Mouse (Mus musculus) hindbrain, embryonic 12.5 days (tissue): Measurements from ENCODE around the gene Catsperg1. TPM values are rescaled to one million over a fixed set of nuclear protein-coding genes. Genes with fewer than 3 reads are reported as not detected.

Experiments
- ATAC-seq: fragments of 200-750 bp; cut with Nextera tagmentation; 2 replicates; pipeline ENCODE4 v1.8.0; 2017; ENCODE audit warnings: moderate TSS enrichment; ENCODE audit not compliant: low FRiP score
- H3K27ac ChIP-seq: fragments of 300-500 bp; sonication (generic); 2 replicates; pipeline ENCODE4 v1.5.1; 2016; ENCODE audit warnings: mild to moderate bottlenecking
- H3K27me3 ChIP-seq: fragments of 300-500 bp; sonication (generic); 2 replicates; pipeline ENCODE4 v1.6.1; 2016; ENCODE audit warnings: mild to moderate bottlenecking
- H3K36me3 ChIP-seq: fragments of 300-500 bp; sonication (generic); 2 replicates; pipeline ENCODE4 v1.6.1; 2016; ENCODE audit warnings: mild to moderate bottlenecking
- H3K4me1 ChIP-seq: fragments of 300-500 bp; sonication (generic); 2 replicates; pipeline ENCODE4 v1.6.1; 2016
- H3K4me2 ChIP-seq: fragments of 300-500 bp; sonication (generic); replicated peaks from 2 replicates; pipeline ENCODE4 v1.6.1; 2016; ENCODE audit warnings: mild to moderate bottlenecking
- H3K4me3 ChIP-seq: fragments of 300-500 bp; sonication (generic); 2 replicates; pipeline ENCODE4 v1.5.1; 2016; ENCODE audit warnings: mild to moderate bottlenecking
- H3K9ac ChIP-seq: fragments of 300-500 bp; sonication (generic); 2 replicates; pipeline ENCODE4 v1.6.1; 2016; ENCODE audit warnings: mild to moderate bottlenecking, moderate library complexity
- H3K9me3 ChIP-seq: fragments of 300-500 bp; sonication (generic); replicated peaks from 2 replicates; pipeline ENCODE4 v1.6.1; 2016; ENCODE audit warnings: mild to moderate bottlenecking
- WGBS: fragments of 180-500 bp; shearing (Covaris S2); methylation state at CpG from one replicate; pipeline ENCODE4 v1.1.7; 2016; 5-methylcytosine and 5-hydroxymethylcytosine counted together
- polyA plus RNA-seq: library from polyadenylated mRNA; unstranded; fragments of >200 nt; fragmentation: Nextera tagmentation; extraction: Ambion mirVana; gene quantifications from 2 replicates; pipeline ENCODE4 v1.2.1, GENCODE M21; 2016

Catsperg1 gene
- polyA plus RNA-seq, 1 experiment from 2014 or later, result 0.72 TPM

GRCm38 (mm10) chr7:29180077-29180853 is 33.6 kb downstream of the Catsperg1 start, which contains the start of gene Psmd8:
Gene Psmd8, minus strand, starts transcription at chr7:29180701.
- peak within 1 kb of the TSS; percentile 76 for H3K27ac ChIP-seq
- H3K4me3 ChIP-seq, result peak within 1 kb of the TSS; percentile 63
- peak; percentile 94 for ATAC-seq
- peaks cover 21% of the 10 kb centered on the region for H3K4me1 ChIP-seq
- peak within 1 kb of the TSS; percentile 72 for H3K9ac ChIP-seq
- H3K36me3 ChIP-seq, result peaks cover 19% of the 10 kb centered on the region
- no peaks in the 10 kb centered on the region for H3K9me3 ChIP-seq
- H3K27me3 ChIP-seq, result peaks cover 7% of the 10 kb centered on the region; the same call in 1 of the 2 replicates
- peak within 1 kb of the TSS; percentile 82 for H3K4me2 ChIP-seq
- under 1% methylated on average over 62 of the region's 62 CpGs for WGBS

GRCm38 (mm10) chr7:29179323-29179722 is 34.5 kb downstream of the Catsperg1 start:
- no peak overlapping the region for H3K27ac ChIP-seq
- WGBS, result 61% methylated on average over 7 of the region's 7 CpGs
- H3K27me3 ChIP-seq, result peaks cover 14% of the 10 kb centered on the region
- peak overlapping the region; percentile 63 for H3K4me3 ChIP-seq
- H3K4me2 ChIP-seq, result peak overlapping the region; percentile 82
- H3K9ac ChIP-seq, result peak overlapping the region; percentile 72; the same call in 1 of the 2 replicates
- peaks cover 29% of the 10 kb centered on the region for H3K36me3 ChIP-seq
- ATAC-seq, result no peak
- no peaks in the 10 kb centered on the region for H3K9me3 ChIP-seq
- H3K4me1 ChIP-seq, result peaks cover 21% of the 10 kb centered on the region

- no peak for ATAC-seq
- Histone ChIP-seq H3K4me3 (no peak overlapping the region), H3K9ac (no peak overlapping the region), H3K27ac (no peak overlapping the region), H3K36me3 (peaks cover 40% of the 10 kb centered on the region), H3K27me3 (peaks cover 27% of the 10 kb centered on the region), H3K9me3 (no peaks in the 10 kb centered on the region), H3K4me1 (peaks cover 22% of the 10 kb centered on the region), H3K4me2 (0 out of 2 replicates have a peak overlapping the region, but pooled peaks have one; percentile 8)
- WGBS, result 89% methylated on average over 4 of the region's 4 CpGs
Measured at GRCm38 (mm10) chr7:29178106-29178505, 35.7 kb downstream of the Catsperg1 start.

GRCm38 (mm10) chr7:29172390-29173016 is 41.3 kb downstream of the Catsperg1 start:
- 28% methylated on average over 32 of the region's 32 CpGs for WGBS
- Histone ChIP-seq H3K27ac (no peak overlapping the region), H3K4me2 (no peak overlapping the region), H3K27me3 (peaks cover 58% of the 10 kb centered on the region), H3K9me3 (no peaks in the 10 kb centered on the region), H3K36me3 (peaks cover 40% of the 10 kb centered on the region), H3K9ac (no peak overlapping the region), H3K4me1 (peaks cover 45% of the 10 kb centered on the region), H3K4me3 (no peak overlapping the region)
- no peak for ATAC-seq

GRCm38 (mm10) chr7:29171562-29172097 is 42.2 kb downstream of the Catsperg1 start:
- Histone ChIP-seq H3K4me3 (peak overlapping the region; percentile 68), H3K27me3 (peaks cover 58% of the 10 kb centered on the region), H3K27ac (no peak overlapping the region), H3K36me3 (peaks cover 34% of the 10 kb centered on the region), H3K9me3 (no peaks in the 10 kb centered on the region), H3K9ac (peak overlapping the region; percentile 54; the same call in 1 of the 2 replicates), H3K4me1 (peaks cover 46% of the 10 kb centered on the region), H3K4me2 (peak overlapping the region; percentile 76)
- no peak for ATAC-seq
- WGBS, result 5% methylated on average over 34 of the region's 34 CpGs

- 1% methylated on average over 43 of the region's 43 CpGs for WGBS
- peaks cover 57% of the 10 kb centered on the region for H3K27me3 ChIP-seq
Measured at GRCm38 (mm10) chr7:29170755-29171561, 42.9 kb downstream of the Catsperg1 start.

GRCm38 (mm10) chr7:29170066-29170754 is 43.6 kb downstream of the Catsperg1 start, which contains the start of the genes Ggn and Spred3:
Gene Ggn, plus strand, starts transcription at chr7:29170210.
Gene Spred3, minus strand, starts transcription at chr7:29170411.
- peak within 1 kb of the TSS; percentile 68 for H3K4me3 ChIP-seq
- WGBS, result under 1% methylated on average over 30 of the region's 30 CpGs

More at GRCm38 (mm10) chr7:29170755-29171561, 42.9 kb downstream of the Catsperg1 start:
- no peaks in the 10 kb centered on the region for H3K9me3 ChIP-seq
- ATAC-seq, result no peak
- H3K4me2 ChIP-seq, result peak overlapping the region; percentile 76
- H3K9ac ChIP-seq, result peak overlapping the region; percentile 54
- H3K27ac ChIP-seq, result no peak overlapping the region
- H3K4me3 ChIP-seq, result peak overlapping the region; percentile 68
- peaks cover 27% of the 10 kb centered on the region for H3K36me3 ChIP-seq
- H3K4me1 ChIP-seq, result peaks cover 46% of the 10 kb centered on the region

GRCm38 (mm10) chr7:29169231-29170065 is 44.4 kb downstream of the Catsperg1 start:
- under 1% methylated on average over 31 of the region's 39 CpGs for WGBS

More at GRCm38 (mm10) chr7:29170066-29170754, 43.6 kb downstream of the Catsperg1 start, which contains the start of the genes Ggn and Spred3:
- H3K27me3 ChIP-seq, result peaks cover 51% of the 10 kb centered on the region
- H3K9me3 ChIP-seq, result no peaks in the 10 kb centered on the region
- peak within 1 kb of the TSS; percentile 85 for H3K27ac ChIP-seq
- H3K4me1 ChIP-seq, result peaks cover 46% of the 10 kb centered on the region
- peaks cover 20% of the 10 kb centered on the region for H3K36me3 ChIP-seq
- H3K4me2 ChIP-seq, result peak within 1 kb of the TSS; percentile 76
- ATAC-seq, result peak; percentile 46
- peak within 1 kb of the TSS; percentile 67 for H3K9ac ChIP-seq

GRCm38 (mm10) chr7:29168791-29169230 is 45.0 kb downstream of the Catsperg1 start:
- peak overlapping the region; percentile 76 for H3K4me2 ChIP-seq
- H3K27me3 ChIP-seq, result peaks cover 38% of the 10 kb centered on the region
- peaks cover 6% of the 10 kb centered on the region for H3K36me3 ChIP-seq
- H3K9me3 ChIP-seq, result no peaks in the 10 kb centered on the region
- H3K4me1 ChIP-seq, result peaks cover 46% of the 10 kb centered on the region
- H3K27ac ChIP-seq, result peak overlapping the region; percentile 85
- peak; percentile 29 for ATAC-seq
- WGBS, result 1% methylated on average over 14 of the region's 14 CpGs
- peak overlapping the region; percentile 67 for H3K9ac ChIP-seq
- H3K4me3 ChIP-seq, result peak overlapping the region; percentile 68

More at GRCm38 (mm10) chr7:29169231-29170065, 44.4 kb downstream of the Catsperg1 start:
- peaks cover 12% of the 10 kb centered on the region for H3K36me3 ChIP-seq
- peak overlapping the region; percentile 85 for H3K27ac ChIP-seq
- H3K4me3 ChIP-seq, result peak overlapping the region; percentile 68
- H3K4me2 ChIP-seq, result peak overlapping the region; percentile 76
- peak; percentile 80 for ATAC-seq
- peaks cover 46% of the 10 kb centered on the region for H3K4me1 ChIP-seq
- H3K9ac ChIP-seq, result peak overlapping the region; percentile 67
- peaks cover 45% of the 10 kb centered on the region for H3K27me3 ChIP-seq
- no peaks in the 10 kb centered on the region for H3K9me3 ChIP-seq

- peak overlapping the region; percentile 68 for H3K4me3 ChIP-seq
- peak overlapping the region; percentile 85 for H3K27ac ChIP-seq
- H3K9me3 ChIP-seq, result no peaks in the 10 kb centered on the region
- H3K36me3 ChIP-seq, result no peaks in the 10 kb centered on the region; the same call in 1 of the 2 replicates
- peaks cover 46% of the 10 kb centered on the region for H3K4me1 ChIP-seq
- H3K27me3 ChIP-seq, result peaks cover 32% of the 10 kb centered on the region
- WGBS, result 1% methylated on average over 10 of the region's 10 CpGs
- no peak for ATAC-seq
- H3K9ac ChIP-seq, result peak overlapping the region; percentile 67
- H3K4me2 ChIP-seq, result peak overlapping the region; percentile 76
Measured at GRCm38 (mm10) chr7:29168121-29168695, 45.6 kb downstream of the Catsperg1 start.
